Mouse (Mus musculus): ENCODE results near the gene Aldh16a1. TPM values are rescaled to one million over a fixed set of nuclear protein-coding genes. Genes with fewer than 3 reads are reported as not detected.

Aldh16a1 gene
- total and polyA plus RNA-seq, 3 experiments, result 26.9 to 49.8 (median 45.1) TPM

GRCm38 (mm10) chr7:45176356-45176755, 22.0 kb upstream of the Aldh16a1 start:
- DNase-seq (ENCODE audit: extremely low read depth), result no peak
- H3K9ac ChIP-seq (ENCODE audit: insufficient read depth, low read depth), result no peak overlapping the region
- H3K27me3 ChIP-seq (replicated peaks), result peaks cover 72% of the 10 kb centered on the region
- in situ Hi-C loops (cut with MboI; ENCODE audit: low pct_ligation_motif_present, low pct_unique_long_range_greater_than_20kb, low sequenced_read_pairs) (no loop called here), dilution Hi-C loops (cut with MboI; ENCODE audit: extremely low pct_ligation_motif_present, extremely low pct_unique_long_range_greater_than_20kb, low sequenced_read_pairs) (no loop called here)
- H3K36me3 ChIP-seq (replicated peaks in 1 of 2; ENCODE audit: control insufficient read depth in 1 of 2, insufficient read depth in 1 of 2, low read length in 1 of 2), result no peaks in the 10 kb centered on the region
- H3K4me2 ChIP-seq (ENCODE audit: insufficient read depth, low read depth, poor library complexity, severe bottlenecking), result no peak overlapping the region
- H3K79me2 ChIP-seq (replicated peaks; ENCODE audit: control insufficient read depth, extremely low read depth, insufficient read depth, poor library complexity, severe bottlenecking), result no peaks in the 10 kb centered on the region
- TF ChIP-seq CHD2 (IDR thresholded peaks at IDR 0.05; ENCODE audit: low read length) (no peak), RAD21 (IDR thresholded peaks at IDR 0.05; ENCODE audit: low read depth, low read length) (no peak), CHD1 (IDR thresholded peaks at IDR 0.05; ENCODE audit: low read depth, low read length) (no peak), ZNF384 (IDR thresholded peaks at IDR 0.05; ENCODE audit: low read depth, low read length) (no peak), PAX5 (IDR thresholded peaks at IDR 0.05; ENCODE audit: low read length) (no peak), TBP (conservative IDR thresholded peaks at IDR 0.05; ENCODE audit: low read depth, low read length) (no peak), UBTF (IDR thresholded peaks at IDR 0.05; ENCODE audit: low read depth, low read length) (no peak), TCF12 (IDR thresholded peaks at IDR 0.05; ENCODE audit: low read depth, low read length) (no peak), JUN (IDR thresholded peaks at IDR 0.05; ENCODE audit: insufficient read depth, low read depth, low read length) (no peak), E2F4 (IDR thresholded peaks at IDR 0.05; ENCODE audit: insufficient replicate concordance, low read depth, low read length) (no peak), SIN3A (IDR thresholded peaks at IDR 0.05; ENCODE audit: low read length) (no peak), ZC3H11A (IDR thresholded peaks at IDR 0.05; ENCODE audit: low read depth, low read length) (no peak), MAX (IDR thresholded peaks at IDR 0.05; ENCODE audit: low read length) (no peak), HCFC1 (IDR thresholded peaks at IDR 0.05; ENCODE audit: low read depth, low read length) (no peak), JUND (conservative IDR thresholded peaks at IDR 0.05; ENCODE audit: low read depth, low read length) (no peak), MAZ (IDR thresholded peaks at IDR 0.05; ENCODE audit: low read depth, low read length) (no peak), MXI1 (IDR thresholded peaks at IDR 0.05; ENCODE audit: low read depth, low read length) (no peak)
- H3K4me3 ChIP-seq (replicated peaks in 1 of 3; ENCODE audit: low read depth in 2 of 3, low read length in 2 of 3, poor library complexity in 1 of 3), result no peak overlapping the region
- H3K9me3 ChIP-seq (replicated peaks; ENCODE audit: low read length), result peaks cover 12% of the 10 kb centered on the region
- peaks cover 7 to 10% of the 10 kb centered on the region in 2 experiments for H3K4me1 ChIP-seq (ENCODE audit: control insufficient read depth in 1 of 2, insufficient read depth in 2 of 2)
- no peak overlapping the region for H3K27ac ChIP-seq (ENCODE audit: insufficient read depth, low read depth)

- Histone ChIP-seq H3K36me3 (replicated peaks in 1 of 2; ENCODE audit: control insufficient read depth in 1 of 2, insufficient read depth in 1 of 2, low read length in 1 of 2) (no peaks in the 10 kb centered on the region), H3K79me2 (replicated peaks; ENCODE audit: control insufficient read depth, extremely low read depth, insufficient read depth, poor library complexity, severe bottlenecking) (no peaks in the 10 kb centered on the region), H3K27me3 (replicated peaks) (peaks cover 68% of the 10 kb centered on the region), H3K4me3 (replicated peaks in 1 of 3; ENCODE audit: low read depth in 2 of 3, low read length in 2 of 3, poor library complexity in 1 of 3) (no peak overlapping the region), H3K9me3 (replicated peaks; ENCODE audit: low read length) (peaks cover 12% of the 10 kb centered on the region), H3K4me1 (ENCODE audit: control insufficient read depth in 1 of 2, insufficient read depth in 2 of 2) (peaks cover 7 to 10% of the 10 kb centered on the region in 2 experiments), H3K4me2 (ENCODE audit: insufficient read depth, low read depth, poor library complexity, severe bottlenecking) (no peak overlapping the region), H3K27ac (ENCODE audit: insufficient read depth, low read depth) (no peak overlapping the region), H3K9ac (ENCODE audit: insufficient read depth, low read depth) (no peak overlapping the region)
- DNase-seq (ENCODE audit: extremely low read depth), result no peak
- in situ Hi-C loops (cut with MboI; ENCODE audit: low pct_ligation_motif_present, low pct_unique_long_range_greater_than_20kb, low sequenced_read_pairs) (no loop called here), dilution Hi-C loops (cut with MboI; ENCODE audit: extremely low pct_ligation_motif_present, extremely low pct_unique_long_range_greater_than_20kb, low sequenced_read_pairs) (no loop called here)
- TF ChIP-seq SIN3A (IDR thresholded peaks at IDR 0.05; ENCODE audit: low read length) (no peak), ELF1 (IDR thresholded peaks at IDR 0.05; ENCODE audit: low read depth, low read length) (no peak), MYC (IDR thresholded peaks at IDR 0.05; ENCODE audit: low read depth, low read length) (no peak), POLR2AphosphoS2 (IDR thresholded peaks at IDR 0.05; ENCODE audit: low read depth, low read length) (no peak), ETS1 (conservative IDR thresholded peaks at IDR 0.05; ENCODE audit: low read depth, low read length) (no peak), RAD21 (IDR thresholded peaks at IDR 0.05; ENCODE audit: low read depth, low read length) (no peak), PAX5 (IDR thresholded peaks at IDR 0.05; ENCODE audit: low read length) (no peak), CHD2 (IDR thresholded peaks at IDR 0.05; ENCODE audit: low read length) (no peak), MXI1 (IDR thresholded peaks at IDR 0.05; ENCODE audit: low read depth, low read length) (no peak), IRF4 (IDR thresholded peaks at IDR 0.05; ENCODE audit: low read depth, low read length) (no peak), ZMIZ1 (IDR thresholded peaks at IDR 0.05; ENCODE audit: low read depth, low read length) (no peak), ZC3H11A (IDR thresholded peaks at IDR 0.05; ENCODE audit: low read depth, low read length) (no peak), NELFE (IDR thresholded peaks at IDR 0.05; ENCODE audit: low read depth, low read length) (no peak), POLR2A (IDR thresholded peaks at IDR 0.05; ENCODE audit: low read depth, low read length) (no peak), ZKSCAN1 (IDR thresholded peaks at IDR 0.05; ENCODE audit: borderline replicate concordance, low read depth, low read length) (no peak), ZNF384 (IDR thresholded peaks at IDR 0.05; ENCODE audit: low read depth, low read length) (no peak), MAZ (IDR thresholded peaks at IDR 0.05; ENCODE audit: low read depth, low read length) (no peak), USF2 (conservative IDR thresholded peaks at IDR 0.05; ENCODE audit: low read depth, low read length) (no peak), TBP (conservative IDR thresholded peaks at IDR 0.05; ENCODE audit: low read depth, low read length) (no peak), USF1 (IDR thresholded peaks at IDR 0.05; ENCODE audit: low read depth, low read length) (no peak)
Observed at GRCm38 (mm10) chr7:45175929-45176328, 21.5 kb upstream of the Aldh16a1 start.

All from CH12.LX (cell line).